Mouse (Mus musculus): ENCODE measurements at regions not wholly inside any gene's neighbourhood (a gene's known extent, or its start where the extent isn't known, plus 50 kb on each side); places are given as distances from the start of the nearest gene placed in this dataset.

- H3K9ac ChIP-seq = no peak overlapping the region
- no peaks in the 10 kb centered on the region for H3K9me3 ChIP-seq (replicated peaks)
- H3K4me2 ChIP-seq = no peak overlapping the region
- no peaks in the 10 kb centered on the region for H3K27me3 ChIP-seq
- H3K27ac ChIP-seq (replicated peaks) = no peak overlapping the region
- no peaks in the 10 kb centered on the region for H3K36me3 ChIP-seq (replicated peaks)
- 76% methylated on average over 2 of the region's 2 CpGs for WGBS (ENCODE audit: insufficient replicate concordance)
- H3K4me3 ChIP-seq (replicated peaks) = no peak overlapping the region
- H3K4me1 ChIP-seq (replicated peaks) = no peaks in the 10 kb centered on the region
- no peak for ATAC-seq (ENCODE audit: insufficient read depth)
Observed at GRCm38 (mm10) chr15:63527318-63527717, 317.7 kb downstream of the Gsdmc2 start.

GRCm38 (mm10) chr15:63526820-63527219 is 318.2 kb downstream of the Gsdmc2 start:
- no peaks in the 10 kb centered on the region for H3K9me3 ChIP-seq (replicated peaks)
- H3K36me3 ChIP-seq (replicated peaks) = no peaks in the 10 kb centered on the region
- no peaks in the 10 kb centered on the region for H3K27me3 ChIP-seq
- no peak overlapping the region for H3K4me2 ChIP-seq
- H3K27ac ChIP-seq (replicated peaks) = no peak overlapping the region
- no peaks in the 10 kb centered on the region for H3K4me1 ChIP-seq (replicated peaks)
- ATAC-seq (ENCODE audit: insufficient read depth) = no peak
- WGBS (ENCODE audit: insufficient replicate concordance) = 77% methylated on average over 2 of the region's 2 CpGs
- no peak overlapping the region for H3K9ac ChIP-seq
- no peak overlapping the region for H3K4me3 ChIP-seq (replicated peaks)

GRCm38 (mm10) chr15:63517301-63517700 is 327.7 kb downstream of the Gsdmc2 start:
- 39% methylated on average over 3 of the region's 3 CpGs for WGBS (ENCODE audit: insufficient replicate concordance)
- no peak overlapping the region for H3K9ac ChIP-seq
- no peaks in the 10 kb centered on the region for H3K27me3 ChIP-seq
- ATAC-seq (ENCODE audit: insufficient read depth) = no peak
- no peaks in the 10 kb centered on the region for H3K36me3 ChIP-seq (replicated peaks)
- H3K4me3 ChIP-seq (replicated peaks) = no peak overlapping the region
- H3K27ac ChIP-seq (replicated peaks) = no peak overlapping the region
- H3K4me2 ChIP-seq = no peak overlapping the region
- no peaks in the 10 kb centered on the region for H3K9me3 ChIP-seq (replicated peaks)
- H3K4me1 ChIP-seq (replicated peaks) = no peaks in the 10 kb centered on the region

- H3K4me3 ChIP-seq (replicated peaks) = no peak overlapping the region
- H3K9me3 ChIP-seq (replicated peaks) = no peaks in the 10 kb centered on the region
- no peak overlapping the region for H3K9ac ChIP-seq
- no peaks in the 10 kb centered on the region; the same call in 1 of the 2 replicates for H3K4me1 ChIP-seq (replicated peaks)
- no peaks in the 10 kb centered on the region for H3K36me3 ChIP-seq (replicated peaks)
- peak; percentile 56; the same call in 1 of the 2 replicates for ATAC-seq (ENCODE audit: insufficient read depth)
- no peak overlapping the region for H3K4me2 ChIP-seq
- H3K27ac ChIP-seq (replicated peaks) = no peak overlapping the region
- H3K27me3 ChIP-seq = no peaks in the 10 kb centered on the region
- WGBS (ENCODE audit: insufficient replicate concordance) = 16% methylated on average over 1 of the region's 1 CpGs
Observed at GRCm38 (mm10) chr15:63500453-63500852, 344.5 kb downstream of the Gsdmc2 start.

- Histone ChIP-seq H3K27me3 (no peaks in the 10 kb centered on the region), H3K27ac (replicated peaks) (no peak overlapping the region), H3K4me1 (replicated peaks) (no peaks in the 10 kb centered on the region; the same call in 1 of the 2 replicates), H3K4me2 (no peak overlapping the region), H3K36me3 (replicated peaks) (no peaks in the 10 kb centered on the region), H3K4me3 (replicated peaks) (no peak overlapping the region), H3K9me3 (replicated peaks) (no peaks in the 10 kb centered on the region), H3K9ac (no peak overlapping the region)
- no peak for ATAC-seq (ENCODE audit: insufficient read depth)
- WGBS (ENCODE audit: insufficient replicate concordance) = 20% methylated on average over 3 of the region's 3 CpGs
Observed at GRCm38 (mm10) chr15:63498483-63498882, 346.5 kb downstream of the Gsdmc2 start.

GRCm38 (mm10) chr15:63497207-63497606 is 347.8 kb downstream of the Gsdmc2 start:
- no peak for ATAC-seq (ENCODE audit: insufficient read depth)
- no peak overlapping the region for H3K4me2 ChIP-seq
- no peak overlapping the region for H3K4me3 ChIP-seq (replicated peaks)
- no peaks in the 10 kb centered on the region for H3K27me3 ChIP-seq
- 64% methylated on average over 3 of the region's 3 CpGs for WGBS (ENCODE audit: insufficient replicate concordance)
- H3K4me1 ChIP-seq (replicated peaks) = no peaks in the 10 kb centered on the region; the same call in 1 of the 2 replicates
- no peaks in the 10 kb centered on the region for H3K9me3 ChIP-seq (replicated peaks)
- no peaks in the 10 kb centered on the region for H3K36me3 ChIP-seq (replicated peaks)
- H3K9ac ChIP-seq = no peak overlapping the region
- no peak overlapping the region for H3K27ac ChIP-seq (replicated peaks)

- WGBS (ENCODE audit: insufficient replicate concordance) = 56% methylated on average over 5 of the region's 5 CpGs
- Histone ChIP-seq H3K9me3 (replicated peaks) (no peaks in the 10 kb centered on the region), H3K4me3 (replicated peaks) (no peak overlapping the region), H3K4me1 (replicated peaks) (no peaks in the 10 kb centered on the region), H3K27ac (replicated peaks) (no peak overlapping the region), H3K9ac (no peak overlapping the region), H3K36me3 (replicated peaks) (no peaks in the 10 kb centered on the region), H3K4me2 (no peak overlapping the region), H3K27me3 (no peaks in the 10 kb centered on the region)
- no peak for ATAC-seq (ENCODE audit: insufficient read depth)
Observed at GRCm38 (mm10) chr15:63484910-63485309, 360.1 kb downstream of the Gsdmc2 start.

- Histone ChIP-seq H3K36me3 (replicated peaks) (no peaks in the 10 kb centered on the region), H3K4me3 (replicated peaks) (no peak overlapping the region), H3K27ac (replicated peaks) (no peak overlapping the region), H3K4me1 (replicated peaks) (no peaks in the 10 kb centered on the region), H3K9me3 (replicated peaks) (no peaks in the 10 kb centered on the region), H3K4me2 (no peak overlapping the region), H3K27me3 (no peaks in the 10 kb centered on the region), H3K9ac (no peak overlapping the region)
- ATAC-seq (ENCODE audit: insufficient read depth) = no peak
- 52% methylated on average over 4 of the region's 4 CpGs for WGBS (ENCODE audit: insufficient replicate concordance)
Observed at GRCm38 (mm10) chr15:63484217-63484887, 360.6 kb downstream of the Gsdmc2 start.

GRCm38 (mm10) chr15:63479270-63479805 is 365.6 kb downstream of the Gsdmc2 start:
- Histone ChIP-seq H3K4me1 (replicated peaks) (no peaks in the 10 kb centered on the region), H3K27me3 (no peaks in the 10 kb centered on the region), H3K36me3 (replicated peaks) (no peaks in the 10 kb centered on the region), H3K4me2 (no peak overlapping the region), H3K9ac (no peak overlapping the region), H3K9me3 (replicated peaks) (no peaks in the 10 kb centered on the region), H3K27ac (replicated peaks) (no peak overlapping the region), H3K4me3 (replicated peaks) (no peak overlapping the region)
- 53% methylated on average over 1 of the region's 1 CpGs for WGBS (ENCODE audit: insufficient replicate concordance)
- ATAC-seq (ENCODE audit: insufficient read depth) = no peak

GRCm38 (mm10) chr15:63466916-63467315 is 378.1 kb downstream of the Gsdmc2 start:
- no peak overlapping the region for H3K4me3 ChIP-seq (replicated peaks)
- no peak overlapping the region for H3K4me2 ChIP-seq
- H3K27me3 ChIP-seq = no peaks in the 10 kb centered on the region
- H3K36me3 ChIP-seq (replicated peaks) = no peaks in the 10 kb centered on the region
- no peak overlapping the region for H3K27ac ChIP-seq (replicated peaks)
- ATAC-seq (ENCODE audit: insufficient read depth) = no peak
- WGBS (ENCODE audit: insufficient replicate concordance) = 55% methylated on average over 1 of the region's 1 CpGs
- no peaks in the 10 kb centered on the region for H3K4me1 ChIP-seq (replicated peaks)
- H3K9me3 ChIP-seq (replicated peaks) = no peaks in the 10 kb centered on the region
- no peak overlapping the region for H3K9ac ChIP-seq

- Histone ChIP-seq H3K36me3 (replicated peaks) (no peaks in the 10 kb centered on the region), H3K4me1 (replicated peaks) (no peaks in the 10 kb centered on the region), H3K9ac (no peak overlapping the region), H3K9me3 (replicated peaks) (no peaks in the 10 kb centered on the region), H3K4me2 (no peak overlapping the region), H3K4me3 (replicated peaks) (no peak overlapping the region), H3K27me3 (no peaks in the 10 kb centered on the region), H3K27ac (replicated peaks) (no peak overlapping the region)
- no peak for ATAC-seq (ENCODE audit: insufficient read depth)
- 68% methylated on average over 3 of the region's 3 CpGs for WGBS (ENCODE audit: insufficient replicate concordance)
Observed at GRCm38 (mm10) chr15:63452529-63452928, 392.4 kb downstream of the Gsdmc2 start.

- 58% methylated on average over 4 of the region's 4 CpGs for WGBS (ENCODE audit: insufficient replicate concordance)
Observed at GRCm38 (mm10) chr15:63446288-63446687, 398.7 kb downstream of the Gsdmc2 start.

More at GRCm38 (mm10) chr15:63446288-63446687, 398.7 kb downstream of the Gsdmc2 start:
- no peak overlapping the region for H3K4me2 ChIP-seq
- H3K27me3 ChIP-seq = no peaks in the 10 kb centered on the region
- no peaks in the 10 kb centered on the region for H3K36me3 ChIP-seq (replicated peaks)
- ATAC-seq (ENCODE audit: insufficient read depth) = no peak
- H3K4me1 ChIP-seq (replicated peaks) = no peaks in the 10 kb centered on the region
- no peak overlapping the region for H3K27ac ChIP-seq (replicated peaks)
- H3K9ac ChIP-seq = no peak overlapping the region
- H3K4me3 ChIP-seq (replicated peaks) = no peak overlapping the region
- H3K9me3 ChIP-seq (replicated peaks) = no peaks in the 10 kb centered on the region
